Mouse (Mus musculus): ENCODE measurements at regions not wholly inside any gene's neighbourhood (a gene's known extent, or its start where the extent isn't known, plus 50 kb on each side); places are given as distances from the start of the nearest gene placed in this dataset.

DNA sequence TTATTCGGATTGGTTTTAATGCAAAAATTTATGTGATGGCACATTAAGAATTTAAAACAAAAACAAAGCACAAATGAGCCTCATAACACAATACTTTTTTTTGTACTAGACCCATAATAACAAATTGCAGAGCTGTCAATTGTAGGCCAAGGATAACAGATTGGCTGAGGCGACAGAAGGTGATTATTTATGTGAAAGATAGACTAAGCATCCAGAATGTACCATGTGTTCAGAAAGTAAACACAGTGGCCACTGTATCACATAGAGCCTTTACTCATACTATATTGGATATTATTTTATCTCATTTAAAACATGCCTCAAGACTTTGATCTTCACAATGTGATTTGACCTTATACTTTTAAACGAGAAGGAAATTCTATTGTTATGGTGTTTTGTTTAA, 257.9 kb upstream of the Speer4f2 start:
- Histone ChIP-seq H3K4me3 (ENCODE audit: insufficient read depth in 1 of 2, low read depth in 2 of 2, low read length in 2 of 2) (no peak overlapping the region), H3K4me2 (ENCODE audit: low read depth) (no peak overlapping the region), H3K9me3 (ENCODE audit: control insufficient read depth, low read length) (no peaks in the 10 kb centered on the region), H3K9ac (replicated peaks) (no peak overlapping the region), H3K27me3 (ENCODE audit: control insufficient read depth, insufficient read depth, low read length) (no peaks in the 10 kb centered on the region), H3K36me3 (replicated peaks; ENCODE audit: control insufficient read depth, insufficient read depth, low read depth) (no peaks in the 10 kb centered on the region), H3K27ac (no peak overlapping the region), H3K4me1 (replicated peaks; ENCODE audit: control insufficient read depth in 2 of 2, insufficient read depth in 2 of 2, low read length in 1 of 2) (no peaks in the 10 kb centered on the region)
- DNase-seq (ENCODE audit: low read depth in 3 of 3, low spot score in 3 of 3): no peak
- 52% methylated on average over 3 of the region's 3 CpGs for WGBS (ENCODE audit: insufficient replicate concordance)
- no peak for TF ChIP-seq CTCF (IDR thresholded peaks at IDR 0.05; ENCODE audit: low read depth)
- no peak for TF ChIP-seq EP300 (IDR thresholded peaks at IDR 0.05; ENCODE audit: low read depth)
- ATAC-seq (ENCODE audit: insufficient read depth): no peak

DNA sequence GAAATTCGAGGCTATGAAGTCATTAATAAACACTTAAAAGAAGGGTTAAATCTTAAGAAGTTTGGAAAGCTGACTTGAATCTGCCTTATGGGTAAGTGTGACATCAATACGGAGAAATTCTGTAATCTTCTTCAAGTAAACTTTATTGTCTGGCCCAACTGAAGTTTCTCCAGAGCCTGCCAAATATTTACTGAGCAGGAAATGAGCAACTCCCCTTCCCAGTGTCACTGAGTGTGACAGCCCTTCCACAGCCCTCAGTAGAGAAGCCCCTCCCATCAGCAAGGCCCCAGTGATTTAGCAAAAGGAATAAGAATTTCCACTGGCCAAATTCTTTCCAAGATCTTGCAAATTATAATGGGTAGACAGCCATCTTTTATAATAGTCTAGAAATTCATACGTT, 256.9 kb upstream of the Speer4f2 start:
- WGBS (ENCODE audit: insufficient replicate concordance): 41% methylated on average over 3 of the region's 3 CpGs
- ATAC-seq (ENCODE audit: insufficient read depth) (no peak), DNase-seq (ENCODE audit: low read depth in 3 of 3, low spot score in 3 of 3) (no peak)
- H3K4me2 ChIP-seq (ENCODE audit: low read depth): no peak overlapping the region
- no peaks in the 10 kb centered on the region for H3K27me3 ChIP-seq (ENCODE audit: control insufficient read depth, insufficient read depth, low read length)
- H3K4me1 ChIP-seq (replicated peaks; ENCODE audit: control insufficient read depth in 2 of 2, insufficient read depth in 2 of 2, low read length in 1 of 2): no peaks in the 10 kb centered on the region
- H3K9ac ChIP-seq (replicated peaks): no peak overlapping the region
- no peaks in the 10 kb centered on the region for H3K9me3 ChIP-seq (ENCODE audit: control insufficient read depth, low read length)
- no peak overlapping the region for H3K27ac ChIP-seq
- H3K4me3 ChIP-seq (ENCODE audit: insufficient read depth in 1 of 2, low read depth in 2 of 2, low read length in 2 of 2): no peak overlapping the region
- H3K36me3 ChIP-seq (replicated peaks; ENCODE audit: control insufficient read depth, insufficient read depth, low read depth): no peaks in the 10 kb centered on the region
- TF ChIP-seq CTCF (IDR thresholded peaks at IDR 0.05; ENCODE audit: low read depth): no peak
- no peak for TF ChIP-seq EP300 (IDR thresholded peaks at IDR 0.05; ENCODE audit: low read depth)

DNA sequence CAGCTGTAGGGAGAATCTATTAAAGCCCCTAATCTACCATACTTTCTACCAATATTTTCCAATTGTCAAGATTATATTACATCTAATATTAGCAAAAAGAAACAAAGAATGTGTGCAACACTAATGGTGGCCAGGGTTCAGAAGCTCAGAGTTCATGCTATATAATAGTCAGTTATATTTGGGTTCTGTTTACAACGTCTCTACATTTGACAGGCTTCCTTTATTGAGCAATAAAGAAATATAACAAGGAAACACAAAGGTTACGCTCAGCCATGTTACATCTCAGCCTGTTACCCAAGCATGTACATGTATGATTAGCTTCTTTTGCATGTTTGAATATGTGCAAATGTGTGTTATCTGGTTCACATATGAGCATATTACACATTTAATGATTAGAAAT, 247.7 kb upstream of the Speer4f2 start:
- no peak for DNase-seq (ENCODE audit: low read depth in 3 of 3, low spot score in 3 of 3)
- 60% methylated on average over 2 of the region's 2 CpGs for WGBS (ENCODE audit: insufficient replicate concordance)
- Histone ChIP-seq H3K4me2 (ENCODE audit: low read depth) (no peak overlapping the region), H3K4me1 (replicated peaks; ENCODE audit: control insufficient read depth in 2 of 2, insufficient read depth in 2 of 2, low read length in 1 of 2) (no peaks in the 10 kb centered on the region), H3K36me3 (replicated peaks; ENCODE audit: control insufficient read depth, insufficient read depth, low read depth) (no peaks in the 10 kb centered on the region), H3K9me3 (ENCODE audit: control insufficient read depth, low read length) (no peaks in the 10 kb centered on the region), H3K27me3 (ENCODE audit: control insufficient read depth, insufficient read depth, low read length) (no peaks in the 10 kb centered on the region), H3K4me3 (ENCODE audit: insufficient read depth in 1 of 2, low read depth in 2 of 2, low read length in 2 of 2) (no peak overlapping the region), H3K9ac (replicated peaks) (no peak overlapping the region), H3K27ac (no peak overlapping the region)
- ATAC-seq (ENCODE audit: insufficient read depth): no peak
- TF ChIP-seq EP300 (IDR thresholded peaks at IDR 0.05; ENCODE audit: low read depth): no peak
- TF ChIP-seq CTCF (IDR thresholded peaks at IDR 0.05; ENCODE audit: low read depth): no peak

DNA sequence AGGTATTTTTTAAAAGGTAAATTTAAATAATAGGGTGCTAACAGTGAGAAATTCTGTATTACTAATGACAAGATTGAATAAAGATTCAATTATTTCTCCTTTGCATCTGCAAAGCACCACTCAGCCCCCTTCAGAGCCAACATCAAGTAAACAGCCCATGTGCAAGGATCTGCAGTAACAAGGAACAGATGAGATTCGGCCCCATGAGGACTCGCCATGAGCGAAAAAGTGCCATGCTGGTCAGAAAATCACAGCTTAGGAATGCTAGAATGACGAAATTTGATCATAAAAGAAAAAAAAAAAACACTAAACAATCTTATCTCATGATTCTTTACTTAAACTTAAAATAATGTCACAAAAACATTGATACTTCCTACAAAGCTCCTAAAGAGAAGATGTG, 245.5 kb upstream of the Speer4f2 start:
- Histone ChIP-seq H3K27ac (no peak overlapping the region), H3K4me3 (ENCODE audit: insufficient read depth in 1 of 2, low read depth in 2 of 2, low read length in 2 of 2) (no peak overlapping the region), H3K27me3 (ENCODE audit: control insufficient read depth, insufficient read depth, low read length) (no peaks in the 10 kb centered on the region), H3K36me3 (replicated peaks; ENCODE audit: control insufficient read depth, insufficient read depth, low read depth) (no peaks in the 10 kb centered on the region), H3K9me3 (ENCODE audit: control insufficient read depth, low read length) (no peaks in the 10 kb centered on the region), H3K9ac (replicated peaks) (no peak overlapping the region), H3K4me1 (replicated peaks; ENCODE audit: control insufficient read depth in 2 of 2, insufficient read depth in 2 of 2, low read length in 1 of 2) (no peaks in the 10 kb centered on the region), H3K4me2 (ENCODE audit: low read depth) (no peak overlapping the region)
- WGBS (ENCODE audit: insufficient replicate concordance): 53% methylated on average over 4 of the region's 4 CpGs
- no peak for TF ChIP-seq CTCF (IDR thresholded peaks at IDR 0.05; ENCODE audit: low read depth)
- TF ChIP-seq EP300 (IDR thresholded peaks at IDR 0.05; ENCODE audit: low read depth): no peak
- no peak for ATAC-seq (ENCODE audit: insufficient read depth)
- DNase-seq (ENCODE audit: low read depth in 3 of 3, low spot score in 3 of 3): no peak

DNA sequence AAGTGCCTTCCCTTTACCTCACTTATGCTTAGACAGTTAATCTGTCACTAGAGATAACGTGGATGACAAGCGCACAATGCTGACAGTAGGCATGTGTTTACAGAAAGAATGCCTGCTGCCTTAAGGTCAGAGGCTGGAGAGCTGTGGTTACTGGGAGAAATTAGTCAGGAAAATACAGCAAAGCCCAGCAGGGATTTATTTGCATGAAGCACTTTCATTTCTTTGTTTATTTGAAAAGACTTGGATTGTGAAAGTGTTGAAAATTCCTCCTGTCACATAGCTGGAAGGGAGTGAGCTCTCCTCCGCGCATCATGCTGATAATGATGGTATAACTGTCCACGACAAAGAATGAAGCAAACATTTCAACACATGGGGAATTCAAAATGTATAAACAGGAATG, 237.5 kb upstream of the Speer4f2 start:
- no peaks in the 10 kb centered on the region for H3K27me3 ChIP-seq (ENCODE audit: control insufficient read depth, insufficient read depth, low read length)
- 60% methylated on average over 5 of the region's 5 CpGs for WGBS (ENCODE audit: insufficient replicate concordance)
- no peak overlapping the region for H3K4me2 ChIP-seq (ENCODE audit: low read depth)
- no peak overlapping the region for H3K4me3 ChIP-seq (ENCODE audit: insufficient read depth in 1 of 2, low read depth in 2 of 2, low read length in 2 of 2)
- no peak for TF ChIP-seq CTCF (IDR thresholded peaks at IDR 0.05; ENCODE audit: low read depth)
- TF ChIP-seq EP300 (IDR thresholded peaks at IDR 0.05; ENCODE audit: low read depth): no peak
- no peaks in the 10 kb centered on the region for H3K36me3 ChIP-seq (replicated peaks; ENCODE audit: control insufficient read depth, insufficient read depth, low read depth)
- no peak overlapping the region for H3K27ac ChIP-seq
- DNase-seq (ENCODE audit: low read depth in 3 of 3, low spot score in 3 of 3) (no peak), ATAC-seq (ENCODE audit: insufficient read depth) (no peak)
- no peaks in the 10 kb centered on the region for H3K4me1 ChIP-seq (replicated peaks; ENCODE audit: control insufficient read depth in 2 of 2, insufficient read depth in 2 of 2, low read length in 1 of 2)
- no peaks in the 10 kb centered on the region for H3K9me3 ChIP-seq (ENCODE audit: control insufficient read depth, low read length)
- no peak overlapping the region for H3K9ac ChIP-seq (replicated peaks)

DNA sequence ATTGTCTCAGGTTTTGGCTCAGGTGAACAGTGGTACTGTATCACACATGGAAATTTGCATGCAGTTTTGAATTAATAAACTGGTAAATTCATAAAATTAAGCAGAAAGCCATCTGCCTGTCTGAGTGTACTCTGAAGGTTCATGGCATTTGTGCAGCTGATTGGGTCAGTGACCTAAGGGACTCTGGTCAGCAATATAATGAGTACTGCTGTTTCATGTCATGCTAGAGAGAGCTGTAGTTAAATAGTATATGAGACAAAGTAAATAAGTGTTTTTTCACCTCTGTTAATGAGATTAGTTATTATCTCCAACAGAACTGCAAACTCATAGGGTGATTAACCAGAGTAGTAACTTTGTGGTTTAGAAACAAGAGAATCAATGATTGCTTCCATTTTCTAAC, 231.4 kb upstream of the Speer4f2 start:
- H3K36me3 ChIP-seq (replicated peaks; ENCODE audit: control insufficient read depth, insufficient read depth, low read depth): no peaks in the 10 kb centered on the region
- TF ChIP-seq EP300 (IDR thresholded peaks at IDR 0.05; ENCODE audit: low read depth) (no peak), CTCF (IDR thresholded peaks at IDR 0.05; ENCODE audit: low read depth) (no peak)

More for the DNA sequence above, 231.4 kb upstream of the Speer4f2 start:
- DNase-seq (ENCODE audit: low read depth in 3 of 3, low spot score in 3 of 3) (no peak), ATAC-seq (ENCODE audit: insufficient read depth) (no peak)
- Histone ChIP-seq H3K4me1 (replicated peaks; ENCODE audit: control insufficient read depth in 2 of 2, insufficient read depth in 2 of 2, low read length in 1 of 2) (no peaks in the 10 kb centered on the region), H3K27me3 (ENCODE audit: control insufficient read depth, insufficient read depth, low read length) (no peaks in the 10 kb centered on the region), H3K27ac (no peak overlapping the region), H3K9ac (replicated peaks) (no peak overlapping the region), H3K4me3 (ENCODE audit: insufficient read depth in 1 of 2, low read depth in 2 of 2, low read length in 2 of 2) (no peak overlapping the region), H3K9me3 (ENCODE audit: control insufficient read depth, low read length) (no peaks in the 10 kb centered on the region), H3K4me2 (ENCODE audit: low read depth) (no peak overlapping the region)
